Mouse (Mus musculus) cerebellum, adult (tissue): Measurements from ENCODE around the gene Haspin.
"Not testable (repeated sequence)": the region's sequence is repeated elsewhere in the genome, so short reads cannot be mapped to it uniquely, and the experiment has no call there.

Experiments used
- ATAC-seq: cut with Nextera tagmentation; 2 replicates; pipeline ENCODE4 v1.9.2; 2017; ENCODE audit warnings: mild to moderate bottlenecking, moderate library complexity, mixed read lengths; ENCODE audit not compliant: insufficient number of reproducible peaks, low FRiP score, low TSS enrichment

The Haspin gene

GRCm38 (mm10) chr11:73146026-73146974 is 8.2 kb upstream of the Haspin start:
- no peak for ATAC-seq

GRCm38 (mm10) chr11:73144261-73144681 is 6.2 kb upstream of the Haspin start:
- no peak for ATAC-seq

GRCm38 (mm10) chr11:73137116-73137515 is 978 bp downstream of the Haspin start:
- no peak for ATAC-seq

GRCm38 (mm10) chr11:73136587-73136986 is 1.5 kb downstream of the Haspin start:
- no peak for ATAC-seq

- no peak for ATAC-seq
These were observed 3.9 kb downstream of the Haspin start for GRCm38 (mm10) chr11:73134222-73134621.

- ATAC-seq: no peak
These were observed 5.1 kb downstream of the Haspin start for GRCm38 (mm10) chr11:73132999-73133398.

- no peak for ATAC-seq
These were observed 7.1 kb downstream of the Haspin start for GRCm38 (mm10) chr11:73131020-73131419.

- no peak for ATAC-seq
These were observed 11.6 kb downstream of the Haspin start for GRCm38 (mm10) chr11:73126495-73126894.

- no peak for ATAC-seq
These were observed 26.7 kb downstream of the Haspin start for GRCm38 (mm10) chr11:73111414-73111813.

GRCm38 (mm10) chr11:73109941-73110340 is 28.2 kb downstream of the Haspin start:
- ATAC-seq: no peak

GRCm38 (mm10) chr11:73108898-73109625 is 29.0 kb downstream of the Haspin start:
- ATAC-seq: no peak

GRCm38 (mm10) chr11:73108195-73108897 is 29.7 kb downstream of the Haspin start:
- no peak for ATAC-seq

GRCm38 (mm10) chr11:73107358-73107757 is 30.7 kb downstream of the Haspin start:
- not testable (repeated sequence) for ATAC-seq

- no peak for ATAC-seq
These were observed 32.8 kb downstream of the Haspin start for GRCm38 (mm10) chr11:73105246-73105645.

GRCm38 (mm10) chr11:73101308-73101707 is 36.8 kb downstream of the Haspin start:
- no peak for ATAC-seq

- no peak for ATAC-seq
These were observed 37.9 kb downstream of the Haspin start for GRCm38 (mm10) chr11:73099976-73100750.

- ATAC-seq: no peak
These were observed 39.2 kb downstream of the Haspin start for GRCm38 (mm10) chr11:73098860-73099259.

- no peak for ATAC-seq
These were observed 43.7 kb downstream of the Haspin start for GRCm38 (mm10) chr11:73094231-73094995.

GRCm38 (mm10) chr11:73092877-73093276 is 45.2 kb downstream of the Haspin start:
- ATAC-seq: no peak
